Mouse (Mus musculus): ENCODE results near the gene Atp13a5.

The Atp13a5 gene

GRCm38 (mm10) chr16:29205581-29205980 is 173.0 kb downstream of the Atp13a5 start:
- DNase-seq (ENCODE audit: low spot score) = no peak

DNA sequence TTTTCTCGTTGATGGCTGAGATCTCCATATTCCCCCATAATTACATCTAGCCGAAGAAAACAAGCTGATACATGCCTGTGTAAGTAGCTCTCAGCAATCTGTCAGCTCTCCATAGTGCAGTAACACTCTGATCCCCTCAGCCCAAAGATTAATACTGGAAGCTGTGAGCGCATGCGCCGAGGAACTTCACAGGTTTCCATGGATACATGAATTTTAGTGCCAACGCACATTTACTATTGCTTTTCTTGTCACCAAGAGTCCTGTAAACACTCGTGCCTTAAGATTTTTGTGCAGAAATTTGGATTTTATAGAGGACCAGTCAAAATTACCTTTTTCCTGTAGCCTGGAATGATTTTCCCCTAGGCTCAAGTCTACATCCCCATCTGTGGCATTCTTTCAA is 173.7 kb downstream of the Atp13a5 start:
- DNase-seq (ENCODE audit: low spot score) = no peak

GRCm38 (mm10) chr16:29201146-29201545 is 177.4 kb downstream of the Atp13a5 start:
- no peak for DNase-seq (ENCODE audit: low spot score)

- no peak for DNase-seq (ENCODE audit: low spot score)
Observed at GRCm38 (mm10) chr16:29198461-29198860, 180.1 kb downstream of the Atp13a5 start.

DNA sequence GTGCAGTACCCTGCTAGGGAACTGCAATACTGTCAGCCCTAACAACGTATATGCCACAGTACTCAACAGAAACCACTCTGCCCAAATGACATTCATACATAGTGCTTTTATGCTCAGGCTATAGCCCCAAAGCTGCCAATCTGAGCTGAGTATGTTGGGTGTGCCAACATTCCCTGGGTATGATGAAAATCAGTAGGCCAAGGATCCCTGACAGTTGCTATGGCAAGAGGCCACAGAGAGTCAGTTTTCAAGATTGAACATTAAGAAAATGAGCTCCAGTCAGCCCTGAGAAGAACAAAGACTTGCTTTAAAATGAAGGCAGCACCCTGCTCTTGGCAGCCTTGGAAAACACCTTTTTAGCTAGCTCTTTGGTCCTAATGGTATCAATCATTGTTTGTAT is 183.4 kb downstream of the Atp13a5 start:
- DNase-seq (ENCODE audit: low spot score) = no peak

GRCm38 (mm10) chr16:29193981-29194380 is 184.6 kb downstream of the Atp13a5 start:
- DNase-seq (ENCODE audit: low spot score) = no peak

DNA sequence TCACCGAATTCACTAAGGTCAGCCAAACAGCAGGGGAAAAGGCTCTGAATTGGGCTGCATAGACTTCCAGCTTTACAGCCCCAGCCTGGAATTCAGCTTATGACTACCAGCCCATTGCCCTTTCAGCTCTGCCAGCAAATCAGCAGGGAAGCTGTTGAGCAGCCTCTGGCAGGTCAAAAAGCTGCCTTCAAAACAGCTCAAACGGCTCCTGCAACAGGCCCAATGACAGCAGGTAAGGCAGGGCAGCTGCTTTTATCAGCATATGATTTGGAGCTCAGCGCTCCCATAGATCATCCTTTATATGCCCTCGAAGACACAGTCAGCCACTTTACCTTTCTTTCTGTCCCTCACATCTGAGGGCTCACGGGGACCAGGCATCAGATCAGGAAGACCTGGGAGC is 185.6 kb downstream of the Atp13a5 start:
- no peak for DNase-seq (ENCODE audit: low spot score)

Data from lung, postnatal 25 days (tissue).